Mouse (Mus musculus) gastrocnemius, postnatal 10 days (tissue): Measurements from ENCODE around the gene Sncg. TPM values are rescaled to one million over a fixed set of nuclear protein-coding genes. Genes with fewer than 3 reads are reported as not detected.
A peak's percentile ranks its signal among the peaks of the same experiment; 100 is the strongest.
"Not testable (repeated sequence)": the region's sequence is repeated elsewhere in the genome, so short reads cannot be mapped to it uniquely, and the experiment has no call there.

Source experiments
- DNase-seq: peaks from one replicate; pipeline ENCODE4 v3.0.0; 2021; ENCODE audit warnings: mixed read lengths
- total RNA-seq, 2 experiments: library from RNA; stranded (reverse); gene quantifications; 2 replicates each; pipeline ENCODE4 v1.2.3; 2021

The Sncg gene
- total RNA-seq, 2 experiments from 2014 or later: 10.2 to 16.9 TPM

GRCm38 (mm10) chr14:34370921-34371320, 3.7 kb downstream of the Sncg start:
- no peak for DNase-seq

- no peak for DNase-seq
Observed at GRCm38 (mm10) chr14:34370203-34370602, 4.4 kb downstream of the Sncg start.

- no peak for DNase-seq
Observed at GRCm38 (mm10) chr14:34365147-34365507, 9.5 kb downstream of the Sncg start.

- not testable (repeated sequence) for DNase-seq
Observed at GRCm38 (mm10) chr14:34364254-34365146, 10.1 kb downstream of the Sncg start.

GRCm38 (mm10) chr14:34363490-34364253, 10.9 kb downstream of the Sncg start:
- peak; percentile 68 for DNase-seq

- DNase-seq: peak; percentile 51
Observed at GRCm38 (mm10) chr14:34362726-34363445, 11.7 kb downstream of the Sncg start.

GRCm38 (mm10) chr14:34362135-34362534, 12.5 kb downstream of the Sncg start:
- DNase-seq: no peak

- DNase-seq: no peak
Observed at GRCm38 (mm10) chr14:34360251-34360650, 14.3 kb downstream of the Sncg start.

- no peak for DNase-seq
Observed at GRCm38 (mm10) chr14:34359676-34360244, 14.8 kb downstream of the Sncg start.

GRCm38 (mm10) chr14:34357671-34358455, 16.7 kb downstream of the Sncg start:
- DNase-seq: no peak

- no peak for DNase-seq
Observed at GRCm38 (mm10) chr14:34355301-34355700, 19.3 kb downstream of the Sncg start, which contains the start of gene Fam25c. TSS of gene Fam25c (minus strand) at chr14:34355433.

GRCm38 (mm10) chr14:34354456-34354855, 20.1 kb downstream of the Sncg start:
- DNase-seq: no peak

- DNase-seq: no peak
Observed at GRCm38 (mm10) chr14:34353326-34353725, 21.3 kb downstream of the Sncg start.

GRCm38 (mm10) chr14:34352523-34352922, 22.1 kb downstream of the Sncg start:
- no peak for DNase-seq

GRCm38 (mm10) chr14:34351660-34352059, 22.9 kb downstream of the Sncg start:
- DNase-seq: no peak

GRCm38 (mm10) chr14:34349007-34349406, 25.6 kb downstream of the Sncg start:
- no peak for DNase-seq

GRCm38 (mm10) chr14:34348301-34348700, 26.3 kb downstream of the Sncg start:
- DNase-seq: no peak

- no peak for DNase-seq
Observed at GRCm38 (mm10) chr14:34347084-34347483, 27.5 kb downstream of the Sncg start.

- no peak for DNase-seq
Observed at GRCm38 (mm10) chr14:34345771-34346566, 28.6 kb downstream of the Sncg start.

- DNase-seq: no peak
Observed at GRCm38 (mm10) chr14:34344361-34344760, 30.2 kb downstream of the Sncg start.
